Mouse (Mus musculus) megakaryocyte-erythroid progenitor cell, adult 5-6 weeks (primary cell): ENCODE measurements around the gene Tmem167b. TPM values are rescaled to one million over a fixed set of nuclear protein-coding genes. Genes with fewer than 3 reads are reported as not detected.
A peak's percentile ranks its signal among the peaks of the same experiment; 100 is the strongest.
"Not testable (repeated sequence)": the region's sequence is repeated elsewhere in the genome, so short reads cannot be mapped to it uniquely, and the experiment has no call there.

ENCODE experiments used
- ATAC-seq: replicated peaks from 2 replicates; pipeline ENCODE4 v1.8.0; 2016; ENCODE audit warnings: mild to moderate bottlenecking, inconsistent platforms; ENCODE audit not compliant: severe bottlenecking, poor library complexity, low FRiP score, low TSS enrichment
- total RNA-seq, 2 experiments: library from RNA; stranded (forward) in 1 of 2; stranded (reverse) in 1 of 2; fragments of 200-1000, 215-1000 nt in 1 of 2; fragments of >200 nt in 1 of 2; fragmentation: Nextera tagmentation in 1 of 2; gene quantifications; 2 replicates each; pipeline ENCODE4 v1.2.3; 2014 to 2017

Tmem167b gene
- total RNA-seq (2014; fragmentation: Nextera tagmentation) (8.1 and 15.6 TPM in 2 replicates), total RNA-seq (2017) (29.1 and 36.7 TPM in 2 replicates)

GRCm38 (mm10) chr3:108562133-108562730, at the start of gene Tmem167b:
Gene Tmem167b, minus strand, starts transcription at chr3:108562466.
- ATAC-seq, result peak; percentile 96

GRCm38 (mm10) chr3:108608906-108609305, 46.6 kb upstream of the Tmem167b start:
- ATAC-seq, result no peak

- ATAC-seq, result peak; percentile 37
Measured at GRCm38 (mm10) chr3:108591530-108592522, 29.6 kb upstream of the Tmem167b start.

- ATAC-seq, result peak; percentile 99
Measured at GRCm38 (mm10) chr3:108590786-108591529, 28.7 kb upstream of the Tmem167b start, which contains the start of gene Wdr47. Gene Wdr47, plus strand, starts transcription at chr3:108591279.

- ATAC-seq, result no peak
Measured at GRCm38 (mm10) chr3:108588446-108588845, 26.2 kb upstream of the Tmem167b start.

- peak; percentile 60; the same call in 1 of the 2 replicates for ATAC-seq
Measured at GRCm38 (mm10) chr3:108584580-108584979, 22.3 kb upstream of the Tmem167b start.

- no peak for ATAC-seq
Measured at GRCm38 (mm10) chr3:108574018-108574417, 11.8 kb upstream of the Tmem167b start.

GRCm38 (mm10) chr3:108572309-108573010, 10.2 kb upstream of the Tmem167b start:
- ATAC-seq, result no peak

GRCm38 (mm10) chr3:108571443-108572294, 9.4 kb upstream of the Tmem167b start, which contains the start of gene Taf13:
Gene Taf13, plus strand, starts transcription at chr3:108571698.
- ATAC-seq, result peak; percentile 98

- no peak for ATAC-seq
Measured at GRCm38 (mm10) chr3:108570813-108571212, 8.5 kb upstream of the Tmem167b start.

- ATAC-seq, result not testable (repeated sequence)
Measured at GRCm38 (mm10) chr3:108569636-108570035, 7.4 kb upstream of the Tmem167b start.

GRCm38 (mm10) chr3:108567990-108568877, 6.0 kb upstream of the Tmem167b start:
- no peak for ATAC-seq

GRCm38 (mm10) chr3:108563309-108563708, 1.0 kb upstream of the Tmem167b start:
- ATAC-seq, result peak; percentile 65

- ATAC-seq, result peak; percentile 76
Measured at GRCm38 (mm10) chr3:108562777-108563271, 558 bp upstream of the Tmem167b start.

GRCm38 (mm10) chr3:108557888-108558287, 4.4 kb downstream of the Tmem167b start:
- ATAC-seq, result peak; percentile 32

- peak; percentile 94 for ATAC-seq
Measured at GRCm38 (mm10) chr3:108554587-108555312, 7.5 kb downstream of the Tmem167b start.
